Mouse (Mus musculus) stomach, postnatal 0 days (tissue): ENCODE data around the gene Teddm3.

ENCODE experiments used
- CTCF ChIP-seq: IDR thresholded peaks from 2 replicates; pipeline ENCODE4 v1.5.1; 2016; ENCODE audit warnings: antibody characterized with exemption, low read depth, mild to moderate bottlenecking, moderate library complexity
- EP300 ChIP-seq: optimal IDR thresholded peaks from 2 replicates; pipeline ENCODE3; 2016; ENCODE audit warnings: antibody characterized with exemption

DNA sequence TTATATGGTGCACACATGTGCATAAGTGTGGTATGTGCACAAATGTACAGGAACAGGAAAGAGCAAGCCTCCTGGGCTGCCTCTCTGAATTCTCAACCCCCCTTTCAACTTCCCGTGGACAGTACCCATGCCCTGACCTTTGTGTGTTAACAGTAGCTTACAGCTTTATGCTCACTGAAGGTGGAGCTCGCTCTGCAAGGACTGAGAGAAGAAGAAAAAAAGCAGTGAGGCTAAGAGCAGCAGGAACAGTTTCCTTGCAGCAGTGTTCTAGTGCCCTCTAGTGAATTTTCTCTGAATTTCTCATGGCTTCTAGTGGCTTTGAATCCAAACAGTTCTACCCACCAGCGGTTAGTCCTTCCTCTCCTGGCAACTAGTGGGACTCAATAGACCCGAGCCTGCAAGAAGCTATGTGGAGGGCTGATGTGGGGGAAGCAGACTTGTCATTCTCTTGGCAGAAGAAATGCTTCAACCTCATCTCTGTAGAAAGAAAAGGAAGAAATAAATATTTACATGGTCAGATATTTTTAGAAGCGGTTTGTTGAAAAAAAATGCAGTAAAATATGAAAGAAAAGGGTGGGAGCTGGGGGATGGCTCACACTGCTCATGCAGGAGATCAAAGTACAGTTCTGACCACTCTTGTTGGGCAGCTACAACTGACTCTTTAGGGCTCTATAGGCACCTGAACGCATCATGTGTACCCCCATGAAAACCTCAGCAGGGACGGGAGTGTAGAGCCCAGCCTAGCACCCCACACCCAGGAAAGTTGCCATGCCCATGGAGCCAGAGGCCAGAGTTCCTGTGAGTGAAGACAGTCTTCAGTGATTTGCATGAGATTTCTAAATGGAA lies 38.9 kb upstream of the Teddm3 start:
- TF ChIP-seq CTCF (peak; percentile 98), EP300 (no peak)
